Mouse (Mus musculus) stomach, postnatal 0 days (tissue): ENCODE measurements around the gene Cyp2c23. TPM values are rescaled to one million over a fixed set of nuclear protein-coding genes. Genes with fewer than 3 reads are reported as not detected.

Source experiments
- ATAC-seq: fragments of 200-750 bp; cut with Nextera tagmentation; 2 replicates; pipeline ENCODE4 v1.8.0; 2017; ENCODE audit not compliant: low FRiP score, low TSS enrichment
- DNase-seq: peaks from one replicate; pipeline ENCODE4 v3.0.0-alpha.2; 2016; ENCODE audit warnings: low spot score
- H3K27ac ChIP-seq: fragments of 300-500 bp; sonication (generic); replicated peaks from 2 replicates; pipeline ENCODE4 v1.5.1; 2014; ENCODE audit warnings: mild to moderate bottlenecking, control low read depth
- H3K27me3 ChIP-seq: fragments of 300-500 bp; sonication (generic); 2 replicates; pipeline ENCODE4 v1.6.1; 2014; ENCODE audit warnings: low read length; ENCODE audit not compliant: control insufficient read depth, insufficient read depth
- H3K36me3 ChIP-seq: fragments of 300-500 bp; sonication (generic); 2 replicates; pipeline ENCODE4 v1.6.1; 2014; ENCODE audit warnings: low read length, mixed read lengths; ENCODE audit not compliant: control insufficient read depth, insufficient read depth
- H3K4me1 ChIP-seq: fragments of 300-500 bp; sonication (generic); replicated peaks from 2 replicates; pipeline ENCODE4 v1.6.1; 2014; ENCODE audit warnings: antibody characterized with exemption; ENCODE audit not compliant: control insufficient read depth, insufficient read depth
- H3K4me2 ChIP-seq: fragments of 300-500 bp; sonication (generic); replicated peaks from 2 replicates; pipeline ENCODE4 v1.6.1; 2014; ENCODE audit warnings: low read depth, mild to moderate bottlenecking, control low read depth, moderate library complexity
- H3K4me3 ChIP-seq: fragments of 300-500 bp; sonication (generic); 2 replicates; pipeline ENCODE4 v1.5.1; 2014; ENCODE audit warnings: low read depth, low read length, control low read depth
- H3K9ac ChIP-seq: fragments of 300-500 bp; sonication (generic); 2 replicates; pipeline ENCODE4 v1.6.1; 2014; ENCODE audit warnings: mild to moderate bottlenecking, low read length, control low read depth, mixed read lengths
- H3K9me3 ChIP-seq: fragments of 300-500 bp; sonication (generic); 2 replicates; pipeline ENCODE4 v1.6.1; 2016; ENCODE audit warnings: low read length; ENCODE audit not compliant: control insufficient read depth
- CTCF ChIP-seq: IDR thresholded peaks from 2 replicates; pipeline ENCODE4 v1.5.1; 2016; ENCODE audit warnings: antibody characterized with exemption, low read depth, mild to moderate bottlenecking, moderate library complexity
- EP300 ChIP-seq: optimal IDR thresholded peaks from 2 replicates; pipeline ENCODE3; 2016; ENCODE audit warnings: antibody characterized with exemption
- WGBS: fragments of 180-500 bp; shearing (Covaris S2); extraction: QIAGEN DNeasy Blood & Tissue Kit; methylation state at CpG from one replicate; pipeline ENCODE4 v1.1.7; 2014; 5-methylcytosine and 5-hydroxymethylcytosine counted together
- polyA plus RNA-seq: library from polyadenylated mRNA; unstranded; fragments of >200 nt; fragmentation: Nextera tagmentation; extraction: Ambion mirVana; gene quantifications from 2 replicates; pipeline ENCODE4 v1.2.1, GENCODE M21; 2015

The Cyp2c23 gene
- polyA plus RNA-seq, 1 experiment from 2014 or later, result 5.5 TPM

DNA sequence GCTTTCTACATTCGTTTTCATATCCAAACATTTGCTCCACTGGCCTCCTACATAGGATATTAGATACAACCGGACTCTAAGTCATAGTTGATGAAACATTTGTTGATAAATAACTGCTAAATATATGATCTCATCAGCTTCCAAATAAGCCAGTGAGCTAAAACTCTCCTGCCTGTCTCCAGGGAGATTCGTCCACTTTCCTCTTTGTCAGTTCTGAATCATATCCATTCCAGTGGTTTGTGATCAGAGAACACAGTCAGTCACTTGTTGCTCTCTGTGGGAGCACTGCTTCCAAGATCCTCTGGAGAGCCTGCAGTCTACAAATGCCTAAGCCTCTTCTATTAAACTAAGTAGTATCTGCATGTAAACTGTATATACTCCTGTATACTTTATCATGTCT, 31.2 kb upstream of the Cyp2c23 start:
- DNase-seq, result no peak
- Histone ChIP-seq H3K9ac (no peak overlapping the region), H3K36me3 (peaks cover 22% of the 10 kb centered on the region), H3K4me3 (no peak overlapping the region), H3K4me2 (no peak overlapping the region), H3K4me1 (no peaks in the 10 kb centered on the region), H3K27me3 (no peaks in the 10 kb centered on the region), H3K9me3 (no peaks in the 10 kb centered on the region), H3K27ac (no peak overlapping the region)
- no peak for TF ChIP-seq CTCF
- no peak for TF ChIP-seq EP300
- 80% methylated on average over 3 of the region's 3 CpGs for WGBS
- no peak for ATAC-seq

DNA sequence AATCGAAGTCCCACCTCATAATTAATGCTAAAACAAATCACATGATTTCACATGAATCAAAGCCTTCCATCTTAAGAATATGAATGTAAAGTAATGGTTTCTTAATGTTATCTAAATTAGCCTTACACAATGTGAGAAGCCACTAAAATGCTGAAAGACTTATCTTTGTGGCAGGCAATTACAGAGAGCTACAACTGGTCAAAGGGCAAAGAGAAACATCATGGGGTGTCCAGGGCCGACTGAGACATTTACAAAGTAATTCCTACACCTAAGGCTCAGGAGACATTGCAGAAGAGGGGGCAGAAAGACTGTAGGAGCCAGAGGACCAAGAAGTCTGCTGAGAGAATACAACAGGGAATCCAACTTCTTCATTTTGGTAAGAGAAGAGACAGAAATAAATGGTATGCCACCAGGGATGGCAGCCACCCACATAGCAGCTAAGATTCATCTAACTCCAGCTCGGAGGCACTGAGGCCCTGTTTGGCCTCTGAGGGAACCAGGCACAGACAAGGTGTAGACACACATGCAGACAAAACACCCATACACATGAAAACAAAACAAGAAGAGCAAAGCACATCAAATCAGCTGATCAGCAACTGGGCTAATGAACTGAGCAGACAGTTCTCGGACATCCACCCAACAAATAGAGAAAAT, 26.3 kb upstream of the Cyp2c23 start:
- no peaks in the 10 kb centered on the region for H3K27me3 ChIP-seq
- H3K27ac ChIP-seq, result no peak overlapping the region
- H3K9ac ChIP-seq, result no peak overlapping the region
- no peak for TF ChIP-seq CTCF
- no peak for TF ChIP-seq EP300
- H3K4me3 ChIP-seq, result no peak overlapping the region
- peaks cover 16% of the 10 kb centered on the region for H3K36me3 ChIP-seq
- no peak for ATAC-seq
- no peaks in the 10 kb centered on the region for H3K9me3 ChIP-seq
- no peak overlapping the region for H3K4me2 ChIP-seq
- H3K4me1 ChIP-seq, result no peaks in the 10 kb centered on the region
- 71% methylated on average over 4 of the region's 4 CpGs for WGBS
- DNase-seq, result no peak

DNA sequence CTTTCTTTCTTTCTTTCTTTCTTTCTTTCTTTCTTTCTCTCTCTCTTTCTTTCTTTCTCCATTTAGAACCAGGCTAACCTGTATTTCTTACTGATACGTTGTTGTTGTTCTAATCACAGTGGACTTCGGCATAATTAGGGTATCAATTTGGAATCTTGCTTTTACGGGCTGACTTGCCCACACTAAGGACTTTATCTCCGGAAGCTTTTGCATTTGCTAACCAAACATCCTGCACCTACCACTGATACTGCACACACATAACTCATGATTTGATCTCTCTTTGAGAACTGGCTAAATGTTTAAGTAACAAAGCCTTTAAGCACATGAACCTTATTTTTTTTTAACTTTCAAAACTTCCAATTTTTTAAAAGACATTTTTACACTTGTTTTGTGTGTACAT, 21.4 kb upstream of the Cyp2c23 start:
- no peaks in the 10 kb centered on the region for H3K9me3 ChIP-seq
- H3K4me3 ChIP-seq, result no peak overlapping the region
- H3K27ac ChIP-seq, result no peak overlapping the region
- no peaks in the 10 kb centered on the region for H3K4me1 ChIP-seq
- WGBS, result 51% methylated on average over 4 of the region's 4 CpGs
- peaks cover 7% of the 10 kb centered on the region; the same call in 1 of the 2 replicates for H3K36me3 ChIP-seq
- ATAC-seq, result no peak
- no peak overlapping the region for H3K4me2 ChIP-seq
- TF ChIP-seq EP300, result no peak
- TF ChIP-seq CTCF, result no peak
- no peaks in the 10 kb centered on the region for H3K27me3 ChIP-seq
- H3K9ac ChIP-seq, result no peak overlapping the region
- DNase-seq, result no peak

DNA sequence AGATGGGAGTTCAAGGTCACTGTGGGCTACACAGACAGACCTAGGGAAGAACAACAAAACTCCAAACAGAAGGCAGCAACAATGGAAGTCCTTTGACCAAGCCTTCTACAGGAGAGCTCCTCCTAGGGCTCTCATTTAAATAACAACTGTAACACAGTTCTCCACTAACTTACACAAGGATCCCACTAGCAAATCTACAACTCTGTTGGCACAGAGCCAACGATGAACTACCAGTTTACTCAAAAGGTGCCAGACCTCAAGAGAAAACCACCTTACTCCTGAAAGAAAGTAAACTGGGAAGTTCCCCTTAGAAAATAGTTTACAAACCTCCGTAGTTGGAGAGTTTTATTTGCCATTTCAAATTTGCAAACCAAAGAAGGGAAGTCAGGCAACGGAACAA, 20.3 kb upstream of the Cyp2c23 start:
- no peaks in the 10 kb centered on the region for H3K9me3 ChIP-seq
- no peak for TF ChIP-seq EP300
- TF ChIP-seq CTCF, result no peak
- H3K27me3 ChIP-seq, result no peaks in the 10 kb centered on the region
- WGBS, result 52% methylated on average over 3 of the region's 3 CpGs
- no peak overlapping the region for H3K4me3 ChIP-seq
- peaks cover 5% of the 10 kb centered on the region; the same call in 1 of the 2 replicates for H3K36me3 ChIP-seq
- H3K4me2 ChIP-seq, result no peak overlapping the region
- H3K9ac ChIP-seq, result no peak overlapping the region
- ATAC-seq, result no peak
- no peak overlapping the region for H3K27ac ChIP-seq
- no peaks in the 10 kb centered on the region for H3K4me1 ChIP-seq
- no peak for DNase-seq

DNA sequence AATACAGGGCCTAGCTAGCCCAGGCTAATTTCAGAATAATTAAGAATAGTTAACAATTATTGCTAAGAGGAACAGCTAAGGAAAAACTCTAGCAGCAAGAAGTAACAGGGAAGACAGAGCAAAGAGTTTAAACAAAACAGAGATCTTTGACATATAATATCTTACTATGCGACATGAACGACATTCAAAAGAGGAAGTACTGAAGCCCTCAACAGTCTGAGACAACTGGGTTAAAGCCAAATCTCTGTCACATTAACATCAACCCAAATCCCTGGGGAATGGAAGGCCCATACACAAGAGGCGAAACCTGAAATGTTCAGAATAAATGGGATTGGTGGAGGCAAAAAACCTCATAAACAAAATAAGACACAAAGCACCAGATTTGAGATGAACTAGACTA, 16.8 kb upstream of the Cyp2c23 start:
- no peak overlapping the region for H3K4me2 ChIP-seq
- H3K36me3 ChIP-seq, result peaks cover 5% of the 10 kb centered on the region; the same call in 1 of the 2 replicates
- TF ChIP-seq EP300 (no peak), CTCF (no peak)
- no peak for ATAC-seq
- no peak overlapping the region for H3K9ac ChIP-seq
- WGBS, result 68% methylated on average over 3 of the region's 3 CpGs
- no peaks in the 10 kb centered on the region for H3K27me3 ChIP-seq
- H3K4me3 ChIP-seq, result no peak overlapping the region
- no peak for DNase-seq
- no peak overlapping the region for H3K27ac ChIP-seq
- no peaks in the 10 kb centered on the region for H3K4me1 ChIP-seq
- H3K9me3 ChIP-seq, result no peaks in the 10 kb centered on the region

DNA sequence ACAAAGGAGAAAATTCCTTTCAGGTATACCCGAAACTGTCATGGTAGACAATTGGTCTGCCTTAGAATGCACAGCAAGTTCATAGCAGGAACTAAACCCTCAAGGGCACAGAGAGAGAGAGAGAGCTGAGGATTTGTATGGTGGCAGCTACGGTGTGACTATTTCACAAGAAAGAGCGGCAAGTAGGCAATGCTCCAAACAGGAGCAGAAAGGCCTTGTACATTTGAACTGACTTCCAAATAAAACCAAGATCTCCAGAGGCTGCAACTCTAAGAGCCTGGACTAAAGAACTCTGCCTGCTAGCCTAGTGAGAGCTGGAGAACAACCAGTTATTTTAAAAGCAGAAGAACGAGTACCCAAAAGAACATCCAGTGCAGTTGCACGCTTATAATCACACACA, 13.1 kb upstream of the Cyp2c23 start:
- ATAC-seq (no peak), DNase-seq (no peak)
- TF ChIP-seq EP300 (no peak), CTCF (no peak)
- Histone ChIP-seq H3K27me3 (no peaks in the 10 kb centered on the region), H3K4me1 (no peaks in the 10 kb centered on the region), H3K4me2 (no peak overlapping the region), H3K9ac (no peak overlapping the region), H3K4me3 (no peak overlapping the region), H3K9me3 (no peaks in the 10 kb centered on the region), H3K27ac (no peak overlapping the region), H3K36me3 (peaks cover 9% of the 10 kb centered on the region)
- 80% methylated on average over 5 of the region's 5 CpGs for WGBS
